Mouse (Mus musculus) cerebellum, adult (tissue): Measurements from ENCODE around the gene Gm17660.
"Not testable (repeated sequence)": the region's sequence is repeated elsewhere in the genome, so short reads cannot be mapped to it uniquely, and the experiment has no call there.

Source experiments
- ATAC-seq: cut with Nextera tagmentation; 2 replicates; pipeline ENCODE4 v1.9.2; 2017; ENCODE audit warnings: mild to moderate bottlenecking, moderate library complexity, mixed read lengths; ENCODE audit not compliant: insufficient number of reproducible peaks, low FRiP score, low TSS enrichment

The Gm17660 gene

GRCm38 (mm10) chr5:104046256-104047199, 30.9 kb downstream of the Gm17660 start, which contains the start of gene Nudt9:
Gene Nudt9, plus strand, starts transcription at chr5:104046306.
- ATAC-seq = peak; percentile 95

GRCm38 (mm10) chr5:104043704-104044103, 33.7 kb downstream of the Gm17660 start:
- no peak for ATAC-seq

GRCm38 (mm10) chr5:104042906-104043305, 34.5 kb downstream of the Gm17660 start:
- ATAC-seq = no peak

GRCm38 (mm10) chr5:104039154-104039932, 38.1 kb downstream of the Gm17660 start:
- ATAC-seq = no peak

GRCm38 (mm10) chr5:104036686-104037085, 40.7 kb downstream of the Gm17660 start:
- ATAC-seq = no peak

GRCm38 (mm10) chr5:104035824-104036223, 41.6 kb downstream of the Gm17660 start:
- no peak for ATAC-seq

GRCm38 (mm10) chr5:104035066-104035465, 42.3 kb downstream of the Gm17660 start:
- ATAC-seq = no peak

- ATAC-seq = no peak
Measured at GRCm38 (mm10) chr5:104032434-104033097, 44.8 kb downstream of the Gm17660 start.

- no peak for ATAC-seq
Measured at GRCm38 (mm10) chr5:104025245-104025854, 52.1 kb downstream of the Gm17660 start.

GRCm38 (mm10) chr5:104024762-104025161, 52.6 kb downstream of the Gm17660 start:
- no peak for ATAC-seq

GRCm38 (mm10) chr5:104024193-104024592, 53.2 kb downstream of the Gm17660 start:
- not testable (repeated sequence) for ATAC-seq

GRCm38 (mm10) chr5:104023289-104024020, 54.0 kb downstream of the Gm17660 start:
- ATAC-seq = no peak

GRCm38 (mm10) chr5:104022558-104022957, 54.9 kb downstream of the Gm17660 start:
- no peak for ATAC-seq

- peak; percentile 79; the same call in 1 of the 2 replicates for ATAC-seq
Measured at GRCm38 (mm10) chr5:104021597-104022378, 55.6 kb downstream of the Gm17660 start, which contains the start of gene Hsd17b11. Gene Hsd17b11, minus strand, starts transcription at chr5:104021919.
